Mouse (Mus musculus) heart, adult 11 months (tissue): ENCODE measurements around the gene Ano10.

Source experiments
- DNase-seq: peaks from one replicate; pipeline ENCODE4 v3.0.0; 2022

Ano10 gene

DNA sequence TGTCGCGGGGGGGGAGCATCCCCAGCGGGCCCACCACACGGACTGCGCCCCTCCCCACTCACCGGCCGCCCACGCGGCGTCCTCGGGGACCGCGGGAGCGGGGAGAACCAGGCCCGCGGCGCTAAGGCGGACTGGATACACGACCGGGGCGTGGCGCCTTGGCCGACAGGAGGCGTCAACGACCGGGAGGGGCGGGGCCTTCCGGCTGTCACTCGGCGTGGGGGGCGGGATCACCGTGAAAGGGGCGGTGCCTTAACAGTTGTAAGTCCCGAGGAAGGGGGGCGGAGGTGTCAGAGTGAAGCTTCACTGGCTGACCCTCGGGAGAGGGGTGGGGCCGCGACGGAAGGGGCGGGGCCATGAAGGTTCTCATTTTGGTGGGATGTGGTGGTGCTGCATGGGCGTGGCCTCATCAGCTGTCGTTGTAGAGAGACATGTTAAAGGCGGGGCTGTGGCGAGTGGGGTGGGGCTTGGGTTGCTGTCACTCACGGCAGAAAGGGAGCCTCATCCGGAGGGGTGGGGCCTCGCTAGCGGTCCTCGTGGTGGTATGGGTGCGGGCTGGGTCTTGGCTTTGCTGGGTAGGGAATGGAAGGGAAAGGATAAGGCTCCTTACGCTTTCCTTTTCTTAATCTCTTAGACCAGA, at the start of gene Ano10:
Gene Ano10 (minus strand): TSS at position 182 of the 640 bp plus-strand sequence.
- DNase-seq: peak; percentile 100

DNA sequence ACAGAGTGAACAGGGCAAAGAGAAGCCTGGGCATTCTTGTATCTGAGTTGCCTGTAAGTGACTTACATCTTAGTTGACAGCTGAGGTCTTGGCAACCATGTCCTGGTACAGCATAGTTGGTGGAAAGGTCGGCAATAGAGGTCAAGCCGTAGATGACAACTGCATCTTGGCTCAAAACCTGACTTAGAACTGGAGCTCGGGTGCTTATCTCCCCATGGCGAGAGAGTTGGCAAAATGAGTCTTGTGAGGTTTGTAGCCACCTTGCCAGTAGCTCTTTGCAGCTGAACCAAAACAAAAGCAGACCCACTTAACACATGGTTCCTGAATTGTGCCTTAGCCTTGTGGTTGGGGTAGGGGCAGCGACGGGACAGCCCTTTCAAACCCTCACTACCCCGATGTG, 49.2 kb upstream of the Ano10 start:
- DNase-seq: peak; percentile 84

DNA sequence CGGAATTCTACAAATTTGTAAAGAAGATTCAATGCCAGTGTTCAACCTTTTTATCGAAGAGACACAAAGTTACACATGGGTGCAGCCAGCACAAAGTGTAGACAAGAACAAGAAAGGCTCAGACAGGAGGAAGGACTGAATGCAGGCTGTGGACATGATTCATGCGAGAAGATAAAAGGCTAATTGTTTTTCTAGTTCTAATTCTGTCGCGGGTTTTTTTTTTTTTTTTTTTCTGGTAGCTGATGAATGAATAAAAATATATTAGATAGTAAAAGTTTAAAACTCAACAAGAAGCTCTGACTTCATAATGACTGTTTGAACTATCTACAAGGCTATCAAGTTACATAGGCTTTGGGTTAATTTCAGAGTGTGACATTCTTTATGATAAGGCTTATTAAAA, 45.7 kb upstream of the Ano10 start:
- DNase-seq: peak; percentile 43

DNA sequence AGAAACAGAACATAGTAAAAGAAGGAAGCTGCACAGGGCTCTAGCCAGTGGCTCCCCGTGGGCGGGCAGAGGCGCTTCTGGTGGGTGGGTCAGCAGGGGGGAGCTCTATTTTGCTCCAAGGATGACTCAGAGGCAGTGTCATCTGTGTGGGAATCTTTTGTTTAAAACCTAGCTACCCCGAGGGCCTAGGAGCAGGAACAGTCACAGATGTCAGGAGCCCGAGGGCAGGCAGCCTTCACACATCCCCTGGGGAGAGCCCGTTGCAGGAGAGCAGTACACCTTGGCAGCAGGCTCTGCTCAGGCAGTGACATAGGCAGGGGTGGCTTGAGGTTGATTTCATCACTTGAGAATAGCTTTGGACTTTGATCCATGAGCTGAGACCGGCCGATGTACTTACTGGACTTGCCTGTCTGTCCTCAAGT, 43.3 kb upstream of the Ano10 start:
- peak; percentile 91 for DNase-seq

DNA sequence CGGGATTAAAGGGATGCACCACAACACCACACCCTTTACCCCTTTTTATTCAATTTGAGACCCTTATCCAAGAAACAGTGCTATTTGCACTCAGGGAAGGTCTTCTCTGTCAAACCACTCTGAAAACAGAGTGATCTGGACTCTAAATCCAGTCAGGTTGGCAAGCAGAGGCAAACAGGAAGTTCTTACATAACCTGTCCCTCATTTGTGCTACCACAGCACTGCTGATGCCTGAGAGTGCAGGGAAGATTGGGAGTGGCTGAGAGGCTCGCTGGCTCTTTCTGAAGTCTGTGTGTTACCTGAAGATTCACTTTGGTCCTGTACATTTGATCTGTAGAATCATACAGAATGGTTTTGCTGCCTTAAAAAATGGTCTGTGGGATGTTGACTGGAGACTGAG, 42.5 kb upstream of the Ano10 start:
- peak; percentile 91 for DNase-seq

DNA sequence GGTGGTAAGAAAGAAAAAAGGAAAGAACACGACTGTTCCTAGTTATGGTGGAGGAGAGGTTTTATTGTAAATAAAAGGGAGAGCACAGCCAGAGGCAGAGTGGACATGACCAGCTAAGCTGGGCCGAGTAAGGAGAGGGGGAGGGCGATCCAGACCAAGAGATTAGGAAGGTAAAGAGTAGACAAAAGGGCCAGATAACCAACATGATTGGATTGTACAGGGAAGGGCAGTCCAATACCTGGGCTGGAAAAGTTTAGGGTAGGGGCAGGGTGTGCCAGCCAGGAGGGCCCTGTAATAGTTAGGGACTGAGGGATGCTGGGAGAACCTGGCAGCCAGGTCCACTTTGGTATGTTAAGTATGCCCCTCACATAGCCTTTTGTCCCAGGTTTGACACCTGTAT, 34.0 kb upstream of the Ano10 start:
- peak; percentile 84 for DNase-seq

DNA sequence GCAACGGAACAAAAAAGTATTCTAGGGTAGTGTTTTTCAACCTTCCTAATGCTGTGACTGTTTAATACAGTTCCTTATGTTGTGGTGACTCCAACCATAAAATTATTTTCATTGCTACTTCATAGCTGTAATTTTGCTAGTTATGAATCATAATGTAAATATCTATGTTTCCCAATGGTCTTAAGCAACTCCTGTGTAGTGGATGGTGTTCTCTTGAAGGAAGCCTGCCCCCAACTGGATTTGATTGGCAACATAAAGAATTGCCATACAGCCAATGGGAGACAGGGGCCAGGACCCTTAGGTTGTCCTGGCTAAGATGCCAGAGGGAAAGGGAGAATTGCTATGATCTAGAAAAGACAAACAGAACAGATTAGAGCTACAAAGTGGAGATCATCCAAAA, 31.8 kb upstream of the Ano10 start:
- DNase-seq: no peak

DNA sequence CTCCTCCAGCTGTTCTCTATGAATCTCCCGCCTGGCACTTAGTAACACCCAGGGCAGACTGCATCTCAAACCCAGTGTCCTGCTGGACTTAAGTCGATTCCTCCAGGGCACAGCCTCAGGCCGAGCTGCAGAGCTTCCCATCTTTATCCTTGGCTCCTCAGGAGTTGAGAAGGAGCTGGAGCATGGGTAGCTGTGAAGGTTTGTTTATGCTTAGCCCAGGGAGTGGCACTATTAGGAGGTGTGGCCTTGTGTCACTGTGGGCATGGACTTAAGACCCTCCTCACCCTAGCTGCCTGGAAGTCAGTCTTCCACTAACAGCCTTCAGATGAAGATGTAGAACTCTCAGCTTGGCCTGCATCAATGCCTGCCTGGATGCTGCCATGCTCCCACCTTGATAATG, 28.1 kb upstream of the Ano10 start:
- DNase-seq: peak; percentile 74

DNA sequence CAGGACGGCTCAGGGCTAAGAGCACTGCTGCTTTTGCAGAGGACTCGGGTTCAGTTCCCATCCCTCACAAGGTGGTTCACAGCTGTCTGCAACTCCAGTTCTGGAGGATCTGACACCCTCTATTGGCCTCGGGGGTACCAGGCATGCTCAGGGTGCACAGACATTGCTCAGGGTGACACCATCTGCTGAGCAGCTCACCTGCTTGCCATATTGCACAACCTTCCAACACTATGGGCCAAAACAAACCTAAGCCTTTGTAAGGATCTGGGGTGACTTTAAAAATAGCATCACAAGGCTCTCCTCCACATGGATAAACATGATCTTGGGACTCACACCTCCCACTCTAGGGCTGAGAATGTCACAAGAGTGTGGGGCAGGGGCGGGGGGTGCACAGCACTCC, 26.4 kb upstream of the Ano10 start:
- DNase-seq: peak; percentile 74

DNA sequence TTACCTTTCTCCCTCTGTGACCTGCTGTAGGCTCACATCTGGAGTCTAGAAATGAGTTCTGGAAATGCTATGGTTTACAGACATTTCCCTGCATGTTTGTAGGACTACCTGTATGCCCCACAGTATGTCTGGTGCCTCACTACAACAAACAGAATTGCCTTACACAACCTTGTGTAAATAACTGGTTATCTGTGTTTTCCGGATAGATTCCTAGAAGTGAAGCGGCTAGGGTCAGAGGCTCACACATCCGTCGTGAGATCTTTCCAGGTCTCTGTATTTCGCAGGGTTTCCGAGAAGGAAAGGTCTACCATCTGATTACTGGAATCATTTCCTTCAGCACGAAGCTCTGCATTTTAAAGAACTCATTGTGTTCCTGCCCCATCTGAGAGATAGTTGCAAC, 22.3 kb upstream of the Ano10 start:
- DNase-seq: peak; percentile 14

DNA sequence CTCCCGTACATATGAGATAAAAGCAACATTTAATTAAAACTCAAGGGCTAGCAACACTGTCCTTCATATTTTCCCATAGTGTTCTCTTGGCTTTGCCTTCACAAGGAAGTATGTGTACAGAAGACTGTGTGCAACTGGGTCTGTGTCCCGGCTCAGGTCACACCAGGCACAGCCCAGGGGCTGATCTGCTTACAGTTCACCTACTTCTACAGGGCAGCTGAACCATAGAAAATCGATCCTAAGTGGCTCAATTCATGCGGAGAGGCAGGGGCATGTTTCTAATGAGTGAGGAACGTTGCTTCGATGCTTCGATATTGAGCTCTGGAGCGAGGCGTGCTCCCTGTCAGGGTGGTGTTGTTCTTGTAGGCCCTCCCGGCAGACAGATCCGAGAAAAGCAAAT, 21.3 kb upstream of the Ano10 start:
- DNase-seq: peak; percentile 49

DNA sequence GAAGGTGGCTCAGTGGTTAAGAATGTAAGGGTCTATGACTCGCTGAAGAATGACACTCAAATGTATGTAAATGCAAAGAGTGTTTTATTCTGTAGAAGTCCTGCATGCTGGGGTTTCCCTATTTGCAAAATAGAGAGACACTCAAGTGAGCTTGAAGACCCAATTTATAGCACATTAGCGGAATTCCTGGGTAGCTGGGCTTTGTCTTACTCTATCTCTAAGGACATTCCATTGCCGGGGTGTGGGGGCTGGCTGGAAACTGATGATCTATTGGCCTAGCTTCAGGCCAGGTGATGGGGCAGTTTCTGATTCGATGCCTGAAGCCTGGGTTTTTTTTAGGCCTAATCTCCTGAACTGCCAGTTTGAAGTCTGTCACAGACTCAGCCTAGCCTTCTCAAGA, 20.7 kb upstream of the Ano10 start:
- peak; percentile 56 for DNase-seq

DNA sequence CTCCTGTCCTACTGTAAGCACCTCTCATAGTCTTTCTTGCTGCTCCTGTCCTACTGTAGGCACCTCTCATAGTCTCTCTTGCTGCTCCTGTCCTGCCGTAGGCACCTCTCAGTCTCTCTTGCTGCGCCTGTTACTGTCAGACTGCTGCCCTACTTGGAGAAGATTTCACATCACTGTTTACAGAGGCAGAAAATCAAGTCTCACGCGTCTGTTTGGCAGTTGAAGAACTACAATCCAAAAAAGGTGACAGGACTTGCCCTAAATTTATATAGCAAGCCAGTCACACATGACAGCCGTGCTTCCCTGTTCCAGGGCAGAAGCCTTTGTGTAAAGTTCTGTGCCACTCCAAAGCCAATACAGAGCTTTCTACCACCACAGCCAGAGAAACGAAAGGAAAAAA, 20.2 kb upstream of the Ano10 start:
- peak; percentile 44 for DNase-seq

DNA sequence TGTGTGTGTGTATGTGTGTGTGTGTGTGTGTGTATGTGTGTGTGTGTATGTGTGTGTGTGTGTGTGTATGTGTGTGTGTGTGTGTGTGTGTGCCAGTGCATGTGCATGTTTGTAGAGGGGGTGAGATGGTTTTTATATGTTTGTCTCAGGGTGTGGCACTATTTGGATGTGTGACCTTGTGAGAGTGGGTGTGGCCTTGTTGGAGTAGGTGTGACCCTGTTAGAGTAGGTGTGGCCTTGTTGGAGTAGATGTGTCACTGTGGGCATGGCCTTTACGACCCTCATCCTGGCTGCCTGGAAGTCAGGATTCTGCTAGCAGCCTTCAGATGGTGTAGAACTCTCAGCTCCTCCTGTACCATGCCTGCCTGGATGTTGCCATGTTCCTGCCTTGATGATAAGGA, 18.9 kb upstream of the Ano10 start:
- peak; percentile 66 for DNase-seq

DNA sequence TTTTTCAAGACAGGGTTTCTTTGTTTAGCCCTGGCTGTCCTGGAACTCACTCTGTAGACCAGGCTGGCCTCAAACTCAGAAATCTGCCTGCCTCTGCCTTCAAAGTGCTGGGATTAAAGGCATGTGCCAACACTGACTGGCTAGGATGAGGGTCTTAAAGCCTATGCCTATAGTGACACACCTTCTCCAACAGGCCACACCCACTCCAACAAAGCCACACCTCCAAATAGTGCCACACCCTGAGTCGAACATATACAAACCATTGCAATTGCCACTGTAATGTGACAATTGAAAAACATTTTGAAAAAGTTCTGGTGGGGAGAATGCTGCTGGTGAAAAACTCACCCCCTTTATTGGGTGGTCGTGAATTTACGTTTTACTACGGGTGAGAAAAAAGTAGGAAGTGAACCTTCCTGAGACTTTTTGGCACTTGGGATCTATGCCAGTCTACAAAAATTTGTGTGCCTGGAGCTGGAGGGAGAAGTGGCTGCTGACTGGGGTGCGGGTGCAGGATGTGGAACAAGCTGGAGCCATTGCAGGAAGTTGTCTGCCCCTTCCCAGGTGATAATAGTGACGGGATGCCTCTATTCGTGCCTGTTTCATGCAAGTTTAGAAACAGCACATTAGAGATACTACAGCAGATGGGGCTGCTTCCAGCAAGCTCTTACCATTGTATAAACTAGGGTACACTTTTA, 18.2 kb upstream of the Ano10 start:
- DNase-seq: peak; percentile 83

DNA sequence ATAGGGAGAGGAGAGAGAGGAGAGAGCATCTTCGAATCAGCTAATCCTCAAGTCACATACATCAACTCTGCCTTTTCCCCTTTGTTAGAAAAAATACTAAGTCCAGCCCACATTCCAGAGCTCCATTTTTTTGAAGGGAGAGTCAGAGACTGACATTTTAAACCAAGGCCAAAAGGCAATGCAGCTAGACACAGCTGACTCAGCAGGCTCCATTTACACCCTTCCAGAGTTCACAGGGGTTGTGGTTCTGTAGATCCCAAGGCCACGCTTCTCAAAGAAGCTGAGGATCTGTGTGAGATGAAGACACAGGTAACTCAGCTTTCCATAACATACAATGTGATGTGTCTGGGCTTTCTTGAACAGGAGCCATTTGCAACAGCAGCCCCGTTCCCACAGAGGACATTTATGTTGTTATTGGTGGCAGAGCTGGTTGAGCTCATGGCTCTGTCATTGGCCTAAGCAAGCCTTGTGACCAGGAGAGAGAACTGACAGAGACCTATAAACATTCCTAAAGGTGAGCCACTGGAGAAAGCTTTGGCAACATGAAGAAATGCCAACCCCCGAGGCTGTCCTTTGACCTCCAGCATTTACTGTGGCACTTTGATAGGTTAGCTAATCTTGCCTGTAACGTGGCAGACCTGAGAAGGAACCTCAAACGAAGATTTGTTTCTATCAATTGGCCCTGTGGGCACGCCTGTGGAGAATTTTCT, 17.0 kb upstream of the Ano10 start:
- peak; percentile 89 for DNase-seq

DNA sequence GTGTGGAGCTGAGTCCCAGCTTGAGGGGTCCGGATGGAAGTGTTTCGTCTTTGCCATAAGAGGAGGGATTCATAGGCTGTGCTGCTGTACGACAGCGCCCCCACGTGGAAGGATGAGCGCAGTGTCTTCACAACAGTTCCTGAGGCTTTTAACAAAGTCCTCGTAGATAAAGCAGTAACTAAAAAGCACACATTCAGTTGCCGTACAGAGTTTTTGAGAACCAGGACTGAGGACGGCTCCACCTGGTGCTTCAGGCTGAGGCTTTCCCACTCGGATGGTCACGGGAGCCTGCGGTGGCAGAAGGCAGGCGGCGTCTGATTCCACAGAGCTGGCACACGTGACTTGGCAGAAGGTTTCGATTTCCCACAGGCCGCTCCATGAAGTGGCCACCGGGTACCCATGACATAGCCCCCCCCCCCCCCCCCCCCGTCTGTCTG, 16.4 kb upstream of the Ano10 start:
- DNase-seq: peak; percentile 98

DNA sequence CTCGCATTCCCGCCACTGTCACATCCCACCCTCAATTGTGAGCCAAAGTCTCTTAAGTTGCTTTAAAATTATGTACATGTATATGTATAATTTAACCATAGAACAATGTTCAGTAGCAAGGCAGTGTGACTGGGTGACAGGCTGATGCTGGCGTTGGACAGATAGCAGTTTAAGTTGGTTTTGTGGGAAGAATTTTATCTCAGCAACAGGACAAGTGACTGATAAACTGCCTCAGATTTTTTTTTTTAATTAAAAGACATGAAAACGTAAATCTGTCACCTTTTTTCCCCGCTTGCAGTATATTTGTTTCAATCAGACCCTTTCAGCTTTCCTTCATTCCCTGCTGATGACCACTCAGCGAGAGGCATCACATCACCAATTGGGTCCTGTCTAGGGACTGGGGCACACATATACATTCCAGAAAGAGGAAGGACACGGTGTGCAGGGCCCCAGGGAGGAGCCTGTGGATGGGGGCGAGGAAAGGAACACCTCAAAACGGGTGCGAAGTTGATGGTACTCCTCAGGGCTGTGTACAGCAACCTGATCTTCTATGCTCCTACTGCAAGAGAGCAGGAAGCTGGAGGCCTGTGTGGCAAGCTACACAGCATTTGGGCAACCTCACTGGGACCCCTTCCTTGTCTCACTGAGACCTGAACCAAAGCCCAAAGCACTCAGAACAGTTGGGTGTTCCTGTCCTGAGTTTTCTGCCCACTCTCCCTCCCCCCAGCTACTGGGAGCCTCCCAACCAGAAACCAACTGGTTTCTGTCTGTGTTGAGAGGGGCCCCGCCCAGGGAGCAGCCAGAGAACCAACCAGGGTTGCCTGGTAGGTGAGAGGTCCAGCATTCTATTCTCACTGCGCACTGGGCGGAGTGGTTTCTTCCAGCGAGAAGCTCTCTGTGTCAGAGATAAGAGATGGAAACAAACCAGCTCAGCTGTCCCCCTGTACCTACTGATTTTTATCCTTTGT, 15.1 kb upstream of the Ano10 start:
- peak; percentile 92 for DNase-seq

DNA sequence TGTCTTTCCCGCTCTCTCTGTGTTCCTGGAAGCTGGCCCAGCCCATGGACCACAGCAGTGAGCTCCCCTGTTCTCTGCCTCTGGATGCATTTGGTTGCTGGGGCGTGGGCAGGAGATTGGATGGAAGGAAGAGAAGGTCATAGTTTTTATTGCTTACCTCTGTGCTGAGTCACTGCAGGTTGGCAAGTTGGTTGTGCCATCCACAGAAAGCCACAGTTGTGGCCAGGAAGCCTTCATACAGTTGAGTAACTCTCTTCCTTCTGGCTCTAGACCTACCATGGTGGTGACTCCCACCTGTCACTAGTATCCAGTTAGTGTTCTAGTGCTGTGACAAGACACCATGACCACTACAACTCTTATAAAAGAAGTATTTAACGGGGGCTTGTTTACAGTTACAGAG, 11.1 kb upstream of the Ano10 start:
- peak; percentile 69 for DNase-seq

DNA sequence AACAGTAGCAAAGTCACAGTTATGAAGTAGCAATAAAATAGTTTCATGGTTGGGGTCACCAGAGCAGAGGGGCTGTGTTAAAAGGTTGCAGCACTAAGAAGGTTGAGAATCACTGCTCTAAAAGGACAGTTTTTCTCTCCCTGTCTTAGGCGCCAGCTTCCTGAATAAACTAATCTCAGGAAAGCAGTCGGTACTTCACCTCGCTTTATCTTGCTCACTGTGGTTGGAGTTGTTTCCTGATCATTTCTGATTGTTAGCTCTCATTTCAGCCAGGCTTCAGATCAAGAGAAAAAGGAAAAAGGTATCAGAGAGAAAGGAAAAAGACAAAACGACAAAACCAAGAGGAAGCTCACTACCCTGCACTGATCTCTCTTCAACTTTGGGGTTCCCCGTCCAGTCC, 1.9 kb upstream of the Ano10 start:
- DNase-seq: no peak

DNA sequence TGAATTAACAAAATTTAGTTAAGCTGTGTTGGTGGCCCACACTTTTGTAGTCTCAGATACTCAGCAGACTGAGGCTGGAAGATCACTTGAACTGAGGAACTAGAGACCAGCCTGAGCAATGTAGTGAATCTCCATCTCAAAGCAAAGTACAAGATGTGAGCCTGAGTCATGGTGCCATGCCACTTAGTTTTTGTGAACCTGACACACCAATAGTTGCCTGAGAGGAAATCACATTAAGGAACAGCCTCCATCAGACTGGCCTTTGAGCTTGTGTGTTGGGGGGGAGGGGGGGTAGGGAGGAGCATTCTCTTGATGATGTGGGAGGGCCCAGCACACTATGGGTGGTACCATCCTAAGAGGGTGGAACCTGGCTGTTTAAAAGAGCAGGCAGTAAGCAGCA, 1.2 kb upstream of the Ano10 start:
- DNase-seq: peak; percentile 54

DNA sequence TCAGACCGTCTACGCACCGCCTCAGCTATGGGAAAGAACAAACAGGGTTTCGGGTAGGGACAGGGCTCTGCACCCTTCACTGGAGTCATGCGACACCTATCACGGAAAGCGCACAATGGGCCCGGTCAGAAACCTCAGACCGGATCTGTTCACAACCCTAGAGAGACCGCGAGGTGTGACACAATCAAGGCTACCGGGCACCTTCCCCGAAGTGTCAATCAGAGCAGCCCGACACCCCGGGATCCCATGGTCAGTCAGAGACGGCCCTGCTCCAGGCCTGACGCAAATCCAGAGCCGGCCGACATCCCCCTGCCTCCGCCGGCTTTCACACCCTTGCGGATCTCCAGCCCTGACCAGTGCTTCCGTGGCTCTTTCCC, 370 bp downstream of the Ano10 start:
- DNase-seq: no peak

DNA sequence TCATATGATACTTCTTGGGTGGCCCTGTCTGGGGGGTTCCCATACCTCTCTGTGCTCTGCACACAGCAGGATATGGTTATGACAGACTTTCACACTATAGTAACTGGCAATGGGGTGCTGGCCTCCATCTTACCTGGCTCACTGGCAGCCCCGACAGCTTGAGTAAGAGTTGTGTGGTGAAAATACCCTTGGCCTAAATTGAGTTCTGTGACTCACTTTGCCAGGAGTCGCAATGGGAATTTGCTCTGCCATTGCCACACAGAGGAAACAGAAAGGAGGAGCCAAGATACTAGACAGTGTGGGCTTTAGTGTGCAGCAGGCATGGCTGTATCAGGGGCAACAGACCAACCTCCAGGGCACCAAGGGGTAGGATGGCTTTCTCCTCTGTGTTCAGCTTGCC, 4.0 kb downstream of the Ano10 start:
- peak; percentile 81 for DNase-seq
